Mouse (Mus musculus) MEL (cell line): Measurements from ENCODE around the gene Sfr1. TPM values are rescaled to one million over a fixed set of nuclear protein-coding genes. Genes with fewer than 3 reads are reported as not detected.

Experiments
- DNase-seq: peaks from one replicate; pipeline ENCODE4 v3.0.0; 2011; ENCODE audit warnings: low read depth, low spot score
- H3K27ac ChIP-seq: 2 replicates; pipeline ENCODE4 v1.5.1; 2012; ENCODE audit warnings: low read depth, mild to moderate bottlenecking, control low read depth, low read length, moderate library complexity; ENCODE audit not compliant: control insufficient read depth
- H3K27me3 ChIP-seq, 2 experiments: fragments of 150-350 bp in 1 of 2; sonication (generic) in 1 of 2; 2 replicates each; pipeline ENCODE4 v1.6.1; 2012; ENCODE audit warnings: low read length in 2 of 2, mild to moderate bottlenecking in 2 of 2, improper control_type of control experiment in 1 of 2, moderate library complexity in 1 of 2; ENCODE audit not compliant: insufficient read depth in 2 of 2, control insufficient read depth in 1 of 2
- H3K36me3 ChIP-seq, 2 experiments: 2 replicates each; pipeline ENCODE4 v1.6.1; 2012 to 2014; ENCODE audit warnings: low read length in 2 of 2, improper control_type of control experiment in 1 of 2, inconsistent platforms in 1 of 2, mild to moderate bottlenecking in 1 of 2; ENCODE audit not compliant: insufficient read depth in 2 of 2, control insufficient read depth in 1 of 2
- H3K4me1 ChIP-seq, 2 experiments: fragments of 150-350 bp in 1 of 2; sonication (generic) in 1 of 2; 2 replicates each; pipeline ENCODE4 v1.6.1; 2012; ENCODE audit warnings: low read length in 2 of 2, improper control_type of control experiment in 1 of 2, mild to moderate bottlenecking in 1 of 2; ENCODE audit not compliant: insufficient read depth in 2 of 2, control insufficient read depth in 1 of 2
- H3K4me3 ChIP-seq, 2 experiments: fragments of 150-350 bp in 1 of 2; sonication (generic) in 1 of 2; 2 replicates each; pipeline ENCODE4 v1.5.1; 2012; ENCODE audit warnings: low read depth in 2 of 2, low read length in 2 of 2, mild to moderate bottlenecking in 2 of 2, moderate library complexity in 2 of 2, control low read depth in 1 of 2, improper control_type of control experiment in 1 of 2; ENCODE audit not compliant: control insufficient read depth in 1 of 2, insufficient read depth in 1 of 2
- H3K79me2 ChIP-seq: 2 replicates; pipeline ENCODE4 v1.6.1; 2012; ENCODE audit warnings: mild to moderate bottlenecking, low read length, moderate library complexity; ENCODE audit not compliant: control insufficient read depth, poor library complexity, insufficient read depth
- H3K9ac ChIP-seq: 2 replicates; pipeline ENCODE4 v1.6.1; 2012; ENCODE audit warnings: low read depth, mild to moderate bottlenecking, control low read depth, low read length, moderate library complexity; ENCODE audit not compliant: control insufficient read depth, poor library complexity, severe bottlenecking
- H3K9me3 ChIP-seq: fragments of 150-350 bp; sonication (generic); replicated peaks from 2 replicates; pipeline ENCODE4 v1.6.1; 2012; ENCODE audit warnings: mild to moderate bottlenecking, low read length, improper control_type of control experiment, moderate library complexity; ENCODE audit not compliant: insufficient read depth
- BHLHE40 ChIP-seq: IDR thresholded peaks from 2 replicates; pipeline ENCODE4 v1.6.1; 2012; ENCODE audit warnings: low read depth, mild to moderate bottlenecking, inconsistent platforms, low read length, improper control_type of control experiment, borderline replicate concordance
- CHD1 ChIP-seq: IDR thresholded peaks from 2 replicates; pipeline ENCODE4 v1.6.1; 2012; ENCODE audit warnings: low read depth, mild to moderate bottlenecking, inconsistent platforms, low read length, improper control_type of control experiment
- CHD2 ChIP-seq: IDR thresholded peaks from 2 replicates; pipeline ENCODE4 v1.6.1; 2011; ENCODE audit warnings: low read length, improper control_type of control experiment
- CTCF ChIP-seq, 3 experiments: IDR thresholded peaks in 2 of 3; conservative IDR thresholded peaks in 1 of 3; 2 replicates each; pipeline ENCODE4 v1.5.1; 2011 to 2012; ENCODE audit warnings: low read length in 3 of 3, low read depth in 2 of 3, mild to moderate bottlenecking in 2 of 3, improper control_type of control experiment in 1 of 3, inconsistent platforms in 1 of 3, mixed read lengths in 1 of 3, moderate library complexity in 1 of 3; ENCODE audit not compliant: control insufficient read depth in 1 of 3, insufficient read depth in 1 of 3, poor library complexity in 1 of 3, severe bottlenecking in 1 of 3
- E2F4 ChIP-seq: IDR thresholded peaks from 2 replicates; pipeline ENCODE4 v1.6.1; 2011; ENCODE audit warnings: low read depth, low read length, improper control_type of control experiment, borderline replicate concordance
- ELF1 ChIP-seq: IDR thresholded peaks from 2 replicates; pipeline ENCODE4 v1.6.1; 2014; ENCODE audit warnings: low read depth, mild to moderate bottlenecking, inconsistent platforms, low read length, improper control_type of control experiment, moderate library complexity
- EP300 ChIP-seq, 2 experiments: IDR thresholded peaks; 2 replicates each; pipeline ENCODE4 v1.6.1; 2011; ENCODE audit warnings: improper control_type of control experiment in 2 of 2, low read length in 2 of 2, low read depth in 1 of 2, mild to moderate bottlenecking in 1 of 2
- ETS1 ChIP-seq: IDR thresholded peaks from 2 replicates; pipeline ENCODE4 v1.6.1; 2012; ENCODE audit warnings: low read depth, mild to moderate bottlenecking, inconsistent platforms, low read length, improper control_type of control experiment, moderate library complexity
- GATA1 ChIP-seq: IDR thresholded peaks from 2 replicates; pipeline ENCODE4 v1.6.1; 2011; ENCODE audit warnings: low read depth, low read length, improper control_type of control experiment
- HCFC1 ChIP-seq: IDR thresholded peaks from 2 replicates; pipeline ENCODE4 v1.6.1; 2012; ENCODE audit warnings: low read depth, mild to moderate bottlenecking, inconsistent platforms, low read length, improper control_type of control experiment, moderate library complexity
- JUND ChIP-seq: IDR thresholded peaks from 2 replicates; pipeline ENCODE4 v1.6.1; 2011; ENCODE audit warnings: low read depth, mild to moderate bottlenecking, improper control_type of control experiment, low read length
- MAX ChIP-seq: IDR thresholded peaks from 2 replicates; pipeline ENCODE4 v1.6.1; 2011; ENCODE audit warnings: low read length, improper control_type of control experiment
- MAZ ChIP-seq: IDR thresholded peaks from 2 replicates; pipeline ENCODE4 v1.6.1; 2012; ENCODE audit warnings: low read depth, mild to moderate bottlenecking, inconsistent platforms, low read length, improper control_type of control experiment
- MEF2A ChIP-seq: IDR thresholded peaks from 2 replicates; pipeline ENCODE4 v1.6.1; 2014; ENCODE audit warnings: low read depth, mild to moderate bottlenecking, inconsistent platforms, low read length, improper control_type of control experiment; ENCODE audit not compliant: poor library complexity, insufficient replicate concordance, severe bottlenecking; ENCODE audit errors: extremely low read depth
- MYB ChIP-seq: IDR thresholded peaks from 2 replicates; pipeline ENCODE4 v1.6.1; 2011; ENCODE audit warnings: mild to moderate bottlenecking, low read depth, low read length, improper control_type of control experiment
- MYC ChIP-seq: IDR thresholded peaks from 2 replicates; pipeline ENCODE4 v1.6.1; 2011; ENCODE audit warnings: low read depth, mild to moderate bottlenecking, low read length, improper control_type of control experiment, moderate library complexity
- POLR2A ChIP-seq, 2 experiments: IDR thresholded peaks; 2 replicates each; pipeline ENCODE4 v1.6.1; 2011 to 2012; ENCODE audit warnings: low read length in 2 of 2, mild to moderate bottlenecking in 2 of 2, control low read depth in 1 of 2, improper control_type of control experiment in 1 of 2, low read depth in 1 of 2, moderate library complexity in 1 of 2; ENCODE audit not compliant: control insufficient read depth in 1 of 2, insufficient read depth in 1 of 2, poor library complexity in 1 of 2
- RAD21 ChIP-seq: IDR thresholded peaks from 2 replicates; pipeline ENCODE4 v1.6.1; 2011; ENCODE audit warnings: mild to moderate bottlenecking, low read depth, low read length, improper control_type of control experiment
- RCOR1 ChIP-seq: IDR thresholded peaks from 2 replicates; pipeline ENCODE4 v1.6.1; 2012; ENCODE audit warnings: low read depth, mild to moderate bottlenecking, inconsistent platforms, low read length, improper control_type of control experiment
- SIN3A ChIP-seq: IDR thresholded peaks from 2 replicates; pipeline ENCODE4 v1.6.1; 2012; ENCODE audit warnings: low read length, improper control_type of control experiment, inconsistent platforms
- SMC3 ChIP-seq: IDR thresholded peaks from 2 replicates; pipeline ENCODE4 v1.6.1; 2011; ENCODE audit warnings: low read depth, low read length, improper control_type of control experiment
- TAL1 ChIP-seq: IDR thresholded peaks from 2 replicates; pipeline ENCODE4 v1.6.1; 2012; ENCODE audit warnings: mild to moderate bottlenecking, inconsistent platforms, low read length, moderate library complexity, mixed read lengths
- TBP ChIP-seq: IDR thresholded peaks from 2 replicates; pipeline ENCODE4 v1.8.0; 2011; ENCODE audit warnings: low read depth, low read length, improper control_type of control experiment
- TCF12 ChIP-seq: IDR thresholded peaks from 2 replicates; pipeline ENCODE4 v1.6.1; 2014; ENCODE audit warnings: low read depth, mild to moderate bottlenecking, inconsistent platforms, low read length, improper control_type of control experiment, moderate library complexity
- USF2 ChIP-seq, 2 experiments: IDR thresholded peaks; 2 replicates each; pipeline ENCODE4 v1.6.1; 2011 to 2012; ENCODE audit warnings: improper control_type of control experiment in 2 of 2, low read length in 2 of 2, borderline replicate concordance in 1 of 2, inconsistent platforms in 1 of 2, low read depth in 1 of 2, mild to moderate bottlenecking in 1 of 2; ENCODE audit not compliant: insufficient read depth in 1 of 2
- ZC3H11A ChIP-seq: IDR thresholded peaks from 2 replicates; pipeline ENCODE4 v1.6.1; 2012; ENCODE audit warnings: low read depth, mild to moderate bottlenecking, inconsistent platforms, low read length, improper control_type of control experiment
- ZKSCAN1 ChIP-seq: IDR thresholded peaks from 2 replicates; pipeline ENCODE4 v1.6.1; 2012; ENCODE audit warnings: low read depth, mild to moderate bottlenecking, inconsistent platforms, low read length, improper control_type of control experiment, moderate library complexity
- ZNF384 ChIP-seq: IDR thresholded peaks from 2 replicates; pipeline ENCODE4 v1.6.1; 2012; ENCODE audit warnings: low read depth, mild to moderate bottlenecking, inconsistent platforms, low read length, improper control_type of control experiment
- polyA plus RNA-seq, 2 experiments: library from polyadenylated mRNA; stranded (reverse) in 1 of 2; unstranded in 1 of 2; fragments of >175 nt in 1 of 2; fragments of >200 nt in 1 of 2; gene quantifications; 2 replicates each; pipeline versions ENCODE4 v1.2.1 to v1.2.4; 2012; ENCODE audit warnings: low replicate concordance in 2 of 2, low read depth in 1 of 2; ENCODE audit not compliant: insufficient read length in 2 of 2, insufficient read depth in 1 of 2, missing spikeins in 1 of 2
- total RNA-seq: library from RNA; depleted of rRNA; stranded (reverse); fragments of 300-350 nt; gene quantifications from 2 replicates; pipeline ENCODE4 v1.2.3, GENCODE M21; 2012

Sfr1 gene
- total and polyA plus RNA-seq, 3 experiments: 74.0 to 91.0 TPM; not detected in 1

- H3K4me3 ChIP-seq: no peak overlapping the region
- no peak overlapping the region for H3K27ac ChIP-seq
- DNase-seq: no peak
- no peaks in the 10 kb centered on the region for H3K79me2 ChIP-seq
- TF ChIP-seq SIN3A (no peak), USF2 (IDR thresholded peaks at IDR 0.05; ENCODE audit: borderline replicate concordance in 1 of 2, insufficient read depth in 1 of 2, low read depth in 1 of 2, low read length in 2 of 2) (no peak), CHD2 (no peak), EP300 (IDR thresholded peaks at IDR 0.05; ENCODE audit: low read depth in 1 of 2, low read length in 2 of 2) (no peak), SMC3 (peak; percentile 19), ZNF384 (no peak), ZC3H11A (no peak; the same call in 1 of the 2 replicates), JUND (no peak), CTCF (IDR thresholded peaks at IDR 0.05 in 2 of 3, conservative IDR thresholded peaks at IDR 0.05 in 1 of 3; ENCODE audit: control insufficient read depth in 1 of 3, insufficient read depth in 1 of 3, low read depth in 2 of 3, low read length in 3 of 3, poor library complexity in 1 of 3, severe bottlenecking in 1 of 3) (peak; percentile 18 to 54 (median 45); a peak in 5 of 6 replicates), ETS1 (no peak), MAX (no peak), CHD1 (no peak), RAD21 (peak; percentile 14), E2F4 (no peak), POLR2A (IDR thresholded peaks at IDR 0.05; ENCODE audit: control insufficient read depth in 1 of 2, insufficient read depth in 1 of 2, low read depth in 1 of 2, low read length in 2 of 2, poor library complexity in 1 of 2) (no peak), ELF1 (no peak), TAL1 (no peak), GATA1 (no peak), BHLHE40 (no peak), MAZ (no peak), ZKSCAN1 (no peak), RCOR1 (no peak)
- H3K36me3 ChIP-seq: peaks cover 0 to 3% of the 10 kb centered on the region in 2 experiments; a peak in 1 of 4 replicates
- H3K9ac ChIP-seq: no peak overlapping the region
- no peaks in the 10 kb centered on the region for H3K9me3 ChIP-seq
- H3K4me1 ChIP-seq: peaks cover 0 to 5% of the 10 kb centered on the region in 2 experiments; a peak in 2 of 4 replicates
- peaks cover 0 to 5% of the 10 kb centered on the region in 2 experiments; a peak in 2 of 4 replicates for H3K27me3 ChIP-seq
These were observed 15.3 kb upstream of the Sfr1 start for GRCm38 (mm10) chr19:47716144-47716543.

- no peaks in the 10 kb centered on the region for H3K79me2 ChIP-seq
- H3K9ac ChIP-seq: no peak overlapping the region
- H3K27ac ChIP-seq: no peak overlapping the region
- H3K4me3 ChIP-seq: no peak overlapping the region
- DNase-seq: peak; percentile 62
- H3K9me3 ChIP-seq: no peaks in the 10 kb centered on the region
- no peak for TF ChIP-seq MEF2A
- 0 out of 2 replicates have a peak, but pooled peaks have one; percentile 28 for TF ChIP-seq TCF12
- no peak for TF ChIP-seq RCOR1
- TF ChIP-seq HCFC1: no peak
- TF ChIP-seq TBP: no peak
- TF ChIP-seq GATA1: 0 out of 2 replicates have a peak, but pooled peaks have one; percentile 6
- peak in 1 of 2 experiments; percentile 47; a peak in 2 of 4 replicates for TF ChIP-seq EP300 (IDR thresholded peaks at IDR 0.05; ENCODE audit: low read depth in 1 of 2, low read length in 2 of 2)
- TF ChIP-seq MAX: no peak
- TF ChIP-seq MYC: no peak
- peak; percentile 60; the same call in 1 of the 2 replicates for TF ChIP-seq MYB
- H3K27me3 ChIP-seq: peaks cover 0 to 2% of the 10 kb centered on the region in 2 experiments; a peak in 1 of 4 replicates
- H3K4me1 ChIP-seq: peaks cover 0 to 5% of the 10 kb centered on the region in 2 experiments; a peak in 2 of 4 replicates
- H3K36me3 ChIP-seq: peaks cover 0 to 3% of the 10 kb centered on the region in 2 experiments; a peak in 1 of 4 replicates
These were observed 12.3 kb upstream of the Sfr1 start for GRCm38 (mm10) chr19:47719147-47719546.
